Mouse (Mus musculus) liver, postnatal 0 days (tissue): ENCODE data around the gene Defb41. TPM values are rescaled to one million over a fixed set of nuclear protein-coding genes. Genes with fewer than 3 reads are reported as not detected.

ENCODE experiments used
- ATAC-seq: fragments of 200-750 bp; cut with Nextera tagmentation; 2 replicates; pipeline ENCODE4 v1.8.0; 2017; ENCODE audit warnings: mild to moderate bottlenecking, moderate library complexity
- DNase-seq: peaks from one replicate; pipeline ENCODE4 v3.0.0-alpha.2; 2016
- H3K27ac ChIP-seq: fragments of 300-500 bp; sonication (generic); 2 replicates; pipeline ENCODE4 v1.5.1; 2014; ENCODE audit warnings: antibody characterized with exemption, moderate library complexity, mild to moderate bottlenecking, low read depth
- H3K27me3 ChIP-seq: fragments of 300-500 bp; sonication (generic); 2 replicates; pipeline ENCODE4 v1.6.1; 2014; ENCODE audit warnings: low read length, control low read depth, mixed read lengths; ENCODE audit not compliant: insufficient read depth
- H3K36me3 ChIP-seq: fragments of 300-500 bp; sonication (generic); replicated peaks from 2 replicates; pipeline ENCODE4 v1.6.1; 2014; ENCODE audit warnings: mild to moderate bottlenecking, control low read depth, low read length, moderate library complexity, mixed read lengths; ENCODE audit not compliant: insufficient read depth
- H3K4me1 ChIP-seq: fragments of 300-500 bp; sonication (generic); 2 replicates; pipeline ENCODE4 v1.6.1; 2014; ENCODE audit warnings: antibody characterized with exemption, mild to moderate bottlenecking, control low read depth; ENCODE audit not compliant: insufficient read depth
- H3K4me2 ChIP-seq: fragments of 300-500 bp; sonication (generic); 2 replicates; pipeline ENCODE4 v1.6.1; 2014; ENCODE audit warnings: low read depth, mild to moderate bottlenecking, low read length, moderate library complexity, mixed read lengths
- H3K4me3 ChIP-seq: fragments of 300-500 bp; sonication (generic); 2 replicates; pipeline ENCODE4 v1.5.1; 2014; ENCODE audit warnings: low read depth, low read length
- H3K9ac ChIP-seq: fragments of 300-500 bp; sonication (generic); replicated peaks from 2 replicates; pipeline ENCODE4 v1.6.1; 2014; ENCODE audit warnings: mild to moderate bottlenecking, moderate library complexity
- H3K9me3 ChIP-seq: fragments of 300-500 bp; sonication (generic); 2 replicates; pipeline ENCODE4 v1.6.1; 2016; ENCODE audit warnings: mild to moderate bottlenecking, control low read depth, low read length, mixed read lengths
- CTCF ChIP-seq: sonication (generic); IDR thresholded peaks from 2 replicates; pipeline ENCODE4 v1.5.1; 2016; ENCODE audit warnings: antibody characterized with exemption, low read depth
- EP300 ChIP-seq: IDR thresholded peaks from 2 replicates; pipeline ENCODE4 v1.6.1; 2016; ENCODE audit warnings: antibody characterized with exemption, low read depth, mild to moderate bottlenecking
- WGBS: fragments of 180-500 bp; shearing (Covaris S2); extraction: QIAGEN DNeasy Blood & Tissue Kit; methylation state at CpG from one replicate; pipeline ENCODE4 v1.1.7; 2014; ENCODE audit not compliant: insufficient replicate concordance; 5-methylcytosine and 5-hydroxymethylcytosine counted together
- polyA plus RNA-seq: library from polyadenylated mRNA; unstranded; fragments of >200 nt; fragmentation: Nextera tagmentation; extraction: Ambion mirVana; gene quantifications from 2 replicates; pipeline ENCODE4 v1.2.1, GENCODE M21; 2015

Defb41 gene
- not detected in 2 replicates for polyA plus RNA-seq

DNA sequence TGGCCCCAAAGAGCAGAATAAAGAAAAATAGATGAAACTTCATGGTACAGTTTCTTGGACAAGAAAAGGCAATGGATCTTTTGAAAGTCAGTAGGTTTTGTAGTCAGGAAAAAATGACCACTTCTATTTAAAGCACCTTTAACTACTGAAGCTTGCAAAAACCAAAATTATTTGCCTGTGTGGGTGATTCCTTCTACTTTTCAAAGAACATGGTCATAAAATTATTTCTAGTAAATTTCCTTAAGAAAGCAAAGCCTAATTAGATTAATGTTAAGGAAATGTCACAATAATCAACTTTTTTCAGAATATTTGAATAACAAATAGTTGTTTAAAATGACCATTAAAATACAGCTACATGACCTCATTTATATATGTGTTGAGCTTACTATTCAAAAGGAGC lies at the start of gene Defb41:
Gene Defb41, minus strand, starts transcription at position 101 of the 400 bp plus-strand sequence.
- Histone ChIP-seq H3K27ac (no peak within 1 kb of the TSS), H3K36me3 (no peaks in the 10 kb centered on the region), H3K9me3 (0 out of 2 replicates have a peak, but pooled peaks cover 3% of the 10 kb centered on the region), H3K9ac (no peak within 1 kb of the TSS), H3K4me2 (no peak within 1 kb of the TSS), H3K27me3 (no peaks in the 10 kb centered on the region), H3K4me3 (no peak within 1 kb of the TSS), H3K4me1 (no peaks in the 10 kb centered on the region)
- no peak for ATAC-seq
- no peak for TF ChIP-seq CTCF
- no peak for TF ChIP-seq EP300
- DNase-seq = no peak

DNA sequence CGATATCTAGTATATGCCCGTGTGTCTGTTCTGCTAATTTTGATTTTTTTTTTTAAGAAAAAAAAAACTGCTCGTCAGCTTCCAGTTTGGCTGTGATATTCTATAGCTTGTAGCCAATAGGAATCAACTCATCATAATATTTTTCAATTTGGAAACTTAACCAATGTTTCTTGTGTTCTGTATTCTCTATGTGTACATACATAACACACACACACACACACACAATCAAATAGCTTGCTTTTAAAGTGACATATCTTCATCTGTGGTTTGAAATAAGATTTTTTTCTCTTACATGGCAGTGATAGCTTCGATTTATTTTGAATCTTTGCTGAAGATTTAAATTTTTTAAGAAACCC lies 43.5 kb upstream of the Defb41 start:
- DNase-seq = no peak
- H3K4me1 ChIP-seq = no peaks in the 10 kb centered on the region
- WGBS = 68% methylated on average over 4 of the region's 4 CpGs
- ATAC-seq = no peak
- no peaks in the 10 kb centered on the region for H3K9me3 ChIP-seq
- TF ChIP-seq CTCF (no peak), EP300 (no peak)
- no peak overlapping the region for H3K27ac ChIP-seq
- H3K27me3 ChIP-seq = no peaks in the 10 kb centered on the region
- no peak overlapping the region for H3K4me3 ChIP-seq
- H3K4me2 ChIP-seq = no peak overlapping the region
- no peaks in the 10 kb centered on the region for H3K36me3 ChIP-seq
- no peak overlapping the region for H3K9ac ChIP-seq

DNA sequence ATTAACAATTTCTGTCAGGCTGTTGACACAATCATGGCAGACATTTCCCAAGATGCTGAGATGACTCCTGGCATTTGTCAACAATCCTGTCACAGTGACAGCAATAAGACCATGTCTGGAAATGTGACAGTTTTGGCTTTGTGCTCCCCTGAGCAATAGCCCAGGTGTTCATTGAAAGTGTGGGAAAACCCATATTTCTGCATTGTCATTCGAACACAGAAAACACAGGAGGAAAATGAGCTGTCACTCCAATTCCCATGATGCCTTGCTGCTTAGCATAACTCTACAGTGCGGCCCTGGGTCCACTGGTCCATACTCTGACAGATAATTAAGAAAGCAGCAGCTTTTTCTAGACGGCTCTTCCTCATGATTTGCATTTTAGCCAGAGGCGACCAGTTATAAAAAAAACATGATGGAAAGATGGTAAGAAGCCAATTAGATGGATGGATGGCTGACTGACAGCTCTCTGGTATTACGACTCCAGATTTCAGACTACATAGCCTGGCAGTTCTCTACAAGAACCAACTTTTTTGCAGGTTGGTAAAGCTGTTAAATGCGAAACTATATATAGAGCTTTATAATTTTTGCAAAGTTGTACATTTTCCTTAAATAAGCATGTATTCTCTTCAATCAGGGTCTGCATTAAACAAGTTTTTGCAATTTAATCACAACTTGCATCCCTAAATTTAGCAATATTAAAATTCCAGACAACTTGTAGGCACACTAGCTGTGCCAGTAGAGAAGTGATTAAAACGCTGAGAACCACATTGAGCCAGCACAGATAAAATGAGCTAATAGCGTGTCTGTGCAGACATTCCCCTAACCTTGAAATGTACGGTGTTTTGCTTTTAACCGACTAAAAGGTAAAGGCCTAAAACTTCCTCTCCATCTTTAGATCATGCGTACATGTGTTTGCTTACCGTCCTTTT lies 42.9 kb upstream of the Defb41 start:
- ATAC-seq (no peak), DNase-seq (no peak)
- H3K4me1 ChIP-seq = no peaks in the 10 kb centered on the region
- H3K27me3 ChIP-seq = no peaks in the 10 kb centered on the region
- H3K27ac ChIP-seq = no peak overlapping the region
- H3K4me3 ChIP-seq = no peak overlapping the region
- H3K36me3 ChIP-seq = no peaks in the 10 kb centered on the region
- H3K9me3 ChIP-seq = no peaks in the 10 kb centered on the region
- no peak overlapping the region for H3K4me2 ChIP-seq
- no peak overlapping the region for H3K9ac ChIP-seq
- TF ChIP-seq CTCF = no peak
- TF ChIP-seq EP300 = no peak
- 75% methylated on average over 12 of the region's 12 CpGs for WGBS

DNA sequence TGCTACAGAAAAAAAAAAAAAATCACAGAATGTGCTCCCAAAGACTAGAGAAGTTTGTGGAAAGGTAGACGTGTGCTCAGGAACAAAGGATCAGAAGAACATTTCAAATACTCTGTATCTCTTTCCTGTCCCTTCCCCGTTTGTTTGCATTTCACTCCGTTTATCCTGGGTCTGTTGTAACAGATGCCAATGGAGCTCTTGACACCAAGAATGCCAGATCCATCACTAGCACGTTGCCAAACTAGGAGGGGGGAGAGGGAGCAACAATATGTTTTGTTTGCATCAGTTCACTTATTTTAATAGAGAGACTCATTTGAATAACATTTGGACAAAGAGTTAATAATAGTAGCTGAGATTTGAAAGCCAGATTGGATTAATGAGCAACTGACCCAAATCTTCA lies 27.6 kb upstream of the Defb41 start:
- Histone ChIP-seq H3K27me3 (no peaks in the 10 kb centered on the region), H3K9me3 (no peaks in the 10 kb centered on the region), H3K9ac (no peak overlapping the region), H3K27ac (no peak overlapping the region), H3K4me3 (no peak overlapping the region), H3K4me2 (no peak overlapping the region), H3K36me3 (no peaks in the 10 kb centered on the region), H3K4me1 (no peaks in the 10 kb centered on the region)
- ATAC-seq = no peak
- TF ChIP-seq EP300 (no peak), CTCF (no peak)
- no peak for DNase-seq
- WGBS = 33% methylated on average over 4 of the region's 4 CpGs

DNA sequence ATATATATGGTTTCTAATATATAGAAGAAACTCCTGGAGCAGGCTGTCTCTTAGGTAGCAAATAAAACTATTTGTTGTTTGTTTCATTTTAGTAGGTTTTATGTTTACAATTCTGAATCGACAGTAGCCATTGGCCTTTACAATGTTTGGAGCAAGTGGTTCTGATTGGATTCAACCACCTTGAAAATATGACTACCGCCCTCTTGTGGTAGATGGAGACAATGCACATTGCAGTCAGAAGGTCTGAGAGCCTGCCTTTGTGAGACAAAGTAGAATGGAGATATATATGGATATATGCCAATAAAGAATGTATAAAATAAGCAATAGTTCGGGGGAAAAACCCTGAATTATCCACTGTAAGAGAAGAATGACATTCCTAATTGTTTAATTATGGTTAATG lies 23.9 kb upstream of the Defb41 start:
- no peak for DNase-seq
- Histone ChIP-seq H3K4me2 (no peak overlapping the region), H3K4me3 (no peak overlapping the region), H3K36me3 (no peaks in the 10 kb centered on the region), H3K27me3 (no peaks in the 10 kb centered on the region), H3K27ac (no peak overlapping the region), H3K9me3 (no peaks in the 10 kb centered on the region), H3K9ac (no peak overlapping the region), H3K4me1 (no peaks in the 10 kb centered on the region)
- TF ChIP-seq CTCF (peak; percentile 50), EP300 (no peak)
- no peak for ATAC-seq
- 37% methylated on average over 3 of the region's 3 CpGs for WGBS

DNA sequence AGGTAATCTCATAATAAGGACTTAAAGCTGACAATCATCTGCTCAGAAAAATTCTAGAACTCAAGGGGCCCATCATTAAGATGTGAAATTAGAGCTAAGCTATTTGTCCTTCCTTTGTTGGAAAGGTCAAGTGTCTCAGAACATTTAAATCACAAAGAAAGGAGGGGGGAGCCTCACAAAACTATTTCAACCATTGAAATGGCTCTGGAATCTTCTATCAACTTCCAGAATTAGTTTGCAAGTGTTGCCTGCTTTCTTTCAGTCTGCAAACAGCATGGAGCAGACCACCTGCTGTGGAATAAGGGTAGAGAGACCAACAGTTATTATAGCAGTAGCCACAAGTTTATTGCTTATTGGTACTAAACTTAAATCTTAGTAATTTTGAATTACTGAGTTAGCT lies 22.4 kb upstream of the Defb41 start:
- no peak for TF ChIP-seq CTCF
- no peak for TF ChIP-seq EP300
- ATAC-seq (no peak), DNase-seq (no peak)
- Histone ChIP-seq H3K9me3 (no peaks in the 10 kb centered on the region), H3K9ac (no peak overlapping the region), H3K4me3 (no peak overlapping the region), H3K27me3 (no peaks in the 10 kb centered on the region), H3K36me3 (no peaks in the 10 kb centered on the region), H3K27ac (no peak overlapping the region), H3K4me1 (no peaks in the 10 kb centered on the region), H3K4me2 (no peak overlapping the region)

DNA sequence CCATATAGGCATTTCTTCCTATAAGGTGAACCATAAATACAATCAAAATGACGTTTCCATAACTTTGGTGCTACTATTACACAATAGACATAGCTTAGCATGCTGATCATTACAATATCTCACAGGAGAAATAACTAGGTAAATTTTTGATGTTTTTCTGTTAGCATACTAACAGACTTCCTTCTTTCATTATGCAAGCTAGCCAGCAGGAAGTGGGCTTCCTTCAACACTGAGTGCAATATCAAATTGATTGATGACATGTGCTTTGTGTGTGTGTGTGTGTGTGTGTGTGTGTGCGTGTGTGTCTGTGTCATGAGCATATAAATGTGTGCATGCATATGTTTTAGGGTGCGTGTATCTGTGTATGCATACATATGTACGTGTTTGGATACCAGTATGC lies 6.2 kb upstream of the Defb41 start:
- no peak for ATAC-seq
- Histone ChIP-seq H3K27ac (no peak overlapping the region), H3K4me2 (no peak overlapping the region), H3K27me3 (no peaks in the 10 kb centered on the region), H3K4me1 (no peaks in the 10 kb centered on the region), H3K4me3 (no peak overlapping the region), H3K9me3 (no peaks in the 10 kb centered on the region), H3K36me3 (no peaks in the 10 kb centered on the region), H3K9ac (no peak overlapping the region)
- TF ChIP-seq CTCF (no peak), EP300 (no peak)
- WGBS = 58% methylated on average over 4 of the region's 4 CpGs
- DNase-seq = no peak
